Mouse (Mus musculus) MEL-GATA-1-ER (cell line): ENCODE data around the gene Klhl8.

ENCODE experiments used
- DNase-seq: peaks from one replicate; pipeline ENCODE4 v3.0.0-alpha.2; 2012; ENCODE audit warnings: low read depth; ENCODE audit errors: extremely low read depth

Klhl8 gene

DNA sequence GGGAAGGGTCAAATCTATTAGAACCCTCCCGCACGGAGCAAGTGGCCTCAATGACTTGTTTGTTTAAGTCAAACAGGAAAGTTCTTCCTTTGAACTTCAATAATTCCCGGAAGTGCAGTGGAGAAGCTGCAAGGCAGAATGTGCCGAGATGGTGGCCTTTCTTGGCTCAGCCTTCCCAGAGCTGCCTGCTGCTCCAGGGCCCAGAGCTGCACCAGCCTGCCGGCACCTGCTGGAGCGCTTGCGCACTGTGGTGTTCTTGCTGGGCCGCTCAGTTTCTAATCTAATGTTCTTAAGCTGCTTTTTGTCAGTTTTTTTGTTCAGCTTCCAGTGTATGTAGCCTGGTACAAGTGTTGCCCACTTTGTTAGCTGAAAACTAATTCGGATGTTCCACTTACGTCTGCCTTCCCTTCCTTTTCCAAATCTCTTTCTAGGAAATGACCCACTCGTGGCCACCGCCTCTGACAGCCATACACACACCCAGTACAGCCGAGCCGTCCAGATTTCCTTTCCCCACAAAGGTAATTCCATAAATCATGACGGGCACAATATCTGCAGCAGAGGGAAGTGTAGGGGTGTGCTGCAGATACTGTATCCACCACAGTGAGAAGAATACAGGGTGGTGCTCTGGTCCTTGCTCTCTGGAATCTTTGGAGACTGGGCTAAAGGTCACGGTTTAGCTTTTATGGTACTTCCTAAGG lies 96.4 kb downstream of the Klhl8 start:
- no peak for DNase-seq

GRCm38 (mm10) chr5:103813997-103814542 lies 97.0 kb downstream of the Klhl8 start:
- DNase-seq: no peak

DNA sequence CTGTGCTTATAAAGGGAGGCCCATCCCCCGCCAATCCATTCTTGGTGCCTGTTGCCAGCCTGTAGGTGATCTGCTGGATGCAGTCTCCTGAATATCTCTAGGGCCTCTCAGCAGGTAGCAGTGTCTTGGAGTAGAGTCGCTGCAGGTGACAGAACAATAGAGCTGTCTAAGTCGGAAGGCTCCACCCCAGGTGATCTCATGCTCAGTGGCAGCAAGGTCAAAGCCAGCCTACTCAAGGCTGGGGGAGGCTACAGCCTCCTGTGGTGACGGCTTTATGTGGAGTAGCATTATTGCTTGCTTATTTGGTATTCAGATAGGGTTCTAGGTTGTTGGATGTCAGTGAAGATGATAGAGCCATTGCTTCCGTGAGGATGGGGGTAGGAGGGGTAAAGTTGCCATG lies 97.8 kb downstream of the Klhl8 start:
- no peak for DNase-seq
